Mouse (Mus musculus) testis, adult 2 months (tissue): ENCODE measurements around the gene Jag1.

Source experiments
- CTCF ChIP-seq: fragments of 200-500 bp; IDR thresholded peaks from 2 replicates; pipeline ENCODE4 v1.5.1; 2012; ENCODE audit warnings: low read depth, mild to moderate bottlenecking, inconsistent platforms, low read length, moderate library complexity; ENCODE audit not compliant: control insufficient read depth, insufficient read depth, insufficient replicate concordance
- POLR2A ChIP-seq: fragments of 200-500 bp; IDR thresholded peaks from 2 replicates; pipeline ENCODE4 v1.6.1; 2012; ENCODE audit warnings: low read depth, mild to moderate bottlenecking, inconsistent platforms, low read length, moderate library complexity; ENCODE audit not compliant: control insufficient read depth

DNA sequence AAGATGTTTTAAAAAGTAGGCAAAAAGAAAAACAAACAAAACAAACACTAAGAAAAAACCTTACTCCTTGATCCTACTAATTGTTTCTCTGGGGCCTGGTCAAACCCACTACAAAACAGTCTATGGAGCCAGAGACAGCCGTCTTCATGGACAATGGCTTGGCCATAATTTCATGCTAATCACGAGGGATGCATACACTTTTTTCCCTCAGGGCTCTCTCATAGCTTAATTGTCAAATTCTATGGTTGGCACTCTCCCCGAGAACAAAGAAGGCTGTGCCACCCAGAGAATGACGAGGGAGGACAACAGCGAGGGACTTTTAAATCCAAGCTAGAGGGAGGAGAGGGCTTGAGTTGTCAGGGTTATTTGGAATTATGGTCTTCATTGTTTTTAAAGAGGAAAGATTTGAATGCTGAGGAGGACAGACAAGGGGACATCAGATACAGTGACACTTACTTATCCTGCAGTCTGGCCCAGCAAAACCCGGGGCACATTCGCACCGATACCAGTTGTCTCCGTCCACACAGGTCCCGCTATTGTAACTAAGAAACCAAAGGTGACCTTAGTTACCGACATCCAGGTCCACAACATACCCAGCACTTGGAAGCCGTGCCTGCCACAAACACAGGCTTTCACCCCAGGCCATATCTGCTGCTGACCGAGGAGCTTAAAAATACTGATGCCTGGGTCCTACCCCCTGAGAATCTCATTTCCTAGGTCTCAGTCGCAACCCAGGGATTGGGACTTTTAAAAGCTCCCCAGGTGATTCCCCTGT lies 29.6 kb downstream of the Jag1 start:
- TF ChIP-seq POLR2A (no peak), CTCF (no peak)
